Mouse (Mus musculus) kidney, adult 18-20 months (tissue): ENCODE results near the gene Eef1a2.

Experiments
- DNase-seq: peaks from one replicate; pipeline ENCODE4 v3.0.0; 2021

Gene Eef1a2

GRCm38 (mm10) chr2:181130245-181130644 lies 26.6 kb downstream of the Eef1a2 start:
- no peak for DNase-seq

- no peak for DNase-seq
These were observed 27.9 kb downstream of the Eef1a2 start for GRCm38 (mm10) chr2:181128963-181129362.

DNA sequence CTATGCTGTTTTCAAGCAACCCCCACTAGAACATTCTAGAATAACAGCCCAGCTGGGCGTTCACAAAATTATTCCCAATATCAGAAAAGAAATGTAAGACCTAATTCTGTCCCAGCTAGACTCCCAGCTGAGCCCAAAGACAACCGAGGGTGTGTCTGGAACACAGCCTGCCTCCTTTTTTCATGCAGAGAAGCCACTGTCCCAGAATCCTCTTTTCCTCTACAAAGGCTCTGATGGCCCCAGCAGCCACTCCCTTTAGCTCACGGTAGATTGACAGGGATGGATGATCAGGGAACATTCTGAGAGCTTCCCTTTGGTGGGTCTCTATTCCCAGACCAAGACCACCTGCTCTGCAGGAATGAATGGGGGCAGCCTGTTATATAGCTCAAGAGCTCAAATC lies 29.0 kb downstream of the Eef1a2 start:
- no peak for DNase-seq

- no peak for DNase-seq
These were observed 30.9 kb downstream of the Eef1a2 start for GRCm38 (mm10) chr2:181125726-181126455.

DNA sequence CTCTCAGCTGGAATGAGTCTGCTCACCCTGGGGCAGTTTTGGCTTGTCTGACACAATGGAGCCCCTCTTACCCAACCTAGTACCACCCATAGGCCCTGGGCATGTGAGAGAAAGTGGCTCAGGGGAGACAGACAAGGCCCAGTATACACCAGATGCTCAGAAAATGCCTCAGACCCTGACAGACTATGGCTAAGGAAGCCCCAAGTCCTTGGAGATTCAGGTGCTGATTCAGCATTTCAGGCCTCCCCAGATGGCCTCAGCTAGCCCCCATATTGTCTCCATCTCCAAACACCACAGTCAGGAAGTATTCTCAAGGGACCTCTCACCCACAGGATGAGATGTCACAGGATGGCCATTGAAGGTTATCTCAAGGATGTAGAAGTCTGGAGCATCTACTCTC lies 34.2 kb downstream of the Eef1a2 start:
- DNase-seq, result no peak

- DNase-seq, result no peak
These were observed 35.8 kb downstream of the Eef1a2 start for GRCm38 (mm10) chr2:181120922-181121449.

DNA sequence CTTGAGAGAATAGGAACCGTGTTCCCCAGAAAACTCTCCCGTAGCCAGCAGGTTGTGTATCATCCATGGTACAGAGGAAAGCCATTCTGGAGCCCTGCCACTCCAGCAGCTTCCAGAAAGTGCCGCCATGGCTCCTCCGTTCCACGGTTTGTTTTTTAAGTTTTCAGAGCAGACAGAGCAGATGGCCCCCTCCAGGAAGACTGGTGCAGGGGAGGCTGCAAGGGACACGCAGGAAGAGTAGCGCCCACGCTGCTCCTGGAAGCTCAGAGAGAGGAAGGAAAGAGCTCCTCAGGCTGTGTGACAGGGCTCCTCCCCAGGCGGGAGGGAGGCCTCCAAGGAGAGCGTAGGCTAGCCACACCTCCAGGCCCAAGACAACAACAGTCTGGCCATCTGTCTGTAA lies 36.9 kb downstream of the Eef1a2 start:
- DNase-seq, result no peak

- no peak for DNase-seq
These were observed 40.4 kb downstream of the Eef1a2 start for GRCm38 (mm10) chr2:181116436-181116835.

DNA sequence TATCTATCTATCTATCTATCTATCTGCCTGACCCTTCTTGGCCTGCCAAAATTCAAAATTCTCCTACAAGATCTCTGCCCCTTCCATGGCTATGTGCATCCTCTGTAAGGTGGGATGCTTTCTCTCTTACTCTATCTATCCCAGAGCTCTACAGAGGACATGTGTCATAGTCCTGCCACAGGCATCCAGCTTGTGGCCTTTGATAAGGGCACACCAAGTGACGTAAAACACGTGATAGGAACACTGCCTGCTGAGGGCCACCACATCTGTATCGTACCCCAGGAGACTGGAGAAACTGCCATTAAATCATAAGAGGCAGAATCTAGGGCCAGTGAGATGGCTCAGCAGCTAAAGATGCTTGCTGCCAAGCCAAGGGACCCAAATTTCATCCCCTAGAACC lies 41.4 kb downstream of the Eef1a2 start:
- DNase-seq, result no peak

- DNase-seq, result no peak
These were observed 43.0 kb downstream of the Eef1a2 start for GRCm38 (mm10) chr2:181113762-181114361.

- no peak for DNase-seq
These were observed 45.1 kb downstream of the Eef1a2 start for GRCm38 (mm10) chr2:181111665-181112064.

DNA sequence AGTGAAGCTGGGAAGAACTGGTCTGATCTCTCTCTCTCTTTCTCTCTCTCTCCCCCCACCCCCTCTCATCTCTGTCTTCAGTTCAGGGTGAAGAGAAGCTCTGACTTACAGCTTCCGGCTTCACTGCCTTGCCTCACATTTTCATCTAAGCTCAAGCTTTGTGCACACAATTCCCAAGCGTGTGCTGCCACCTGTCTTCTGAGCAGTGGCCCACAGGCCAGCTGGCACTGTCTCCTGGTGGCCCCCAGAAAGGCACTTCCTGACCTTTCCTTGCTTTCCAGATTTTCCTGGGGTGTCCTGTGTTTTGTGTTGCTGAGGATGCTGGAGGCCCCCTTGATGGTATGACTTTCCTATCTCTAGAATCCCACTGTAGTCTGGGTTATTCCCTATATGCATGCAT lies 52.7 kb downstream of the Eef1a2 start:
- DNase-seq, result no peak

GRCm38 (mm10) chr2:181102161-181102560 lies 54.7 kb downstream of the Eef1a2 start:
- no peak for DNase-seq

DNA sequence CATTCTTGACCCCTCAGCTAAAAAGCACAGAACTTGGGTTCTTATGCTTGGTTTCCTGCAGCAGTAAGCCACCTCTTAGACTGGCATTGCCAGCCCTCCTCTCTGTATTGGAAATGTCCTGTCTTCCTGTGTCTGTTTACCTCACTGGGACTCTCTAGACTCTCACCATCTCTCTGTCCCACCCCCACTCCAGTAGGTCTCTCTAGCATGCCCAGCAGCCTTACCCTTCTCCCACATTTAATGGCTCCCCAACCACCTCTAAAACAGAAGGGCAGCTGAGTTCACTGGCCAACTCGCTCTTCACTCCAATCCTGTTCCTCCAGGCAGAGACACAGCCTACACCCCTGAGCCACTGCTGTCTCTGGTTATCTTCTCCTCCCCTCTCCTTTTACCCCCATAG lies 55.2 kb downstream of the Eef1a2 start:
- no peak for DNase-seq

DNA sequence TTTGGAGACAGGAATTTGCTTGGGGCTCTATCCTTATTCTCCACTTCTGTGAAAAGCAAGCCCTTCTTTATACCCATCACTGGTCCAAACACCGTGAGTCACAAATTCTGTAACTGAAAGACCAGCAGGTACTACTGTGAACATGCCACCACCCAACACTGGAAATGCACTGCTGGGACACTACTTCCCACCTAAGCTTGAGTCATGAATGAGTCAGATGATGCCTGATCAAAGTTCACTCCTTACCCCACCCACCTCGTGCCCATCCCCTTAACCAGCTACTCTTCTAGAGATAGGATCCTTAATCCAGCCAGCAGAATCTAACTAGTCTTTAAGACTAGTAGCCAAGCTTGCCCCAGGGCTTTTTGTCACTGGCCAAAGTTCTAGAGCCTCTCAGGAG lies 56.7 kb downstream of the Eef1a2 start:
- no peak for DNase-seq
